Mouse (Mus musculus): ENCODE measurements at regions not wholly inside any gene's neighbourhood (a gene's known extent, or its start where the extent isn't known, plus 50 kb on each side); places are given as distances from the start of the nearest gene placed in this dataset.

- TF ChIP-seq CTCF (IDR thresholded peaks at IDR 0.05; ENCODE audit: low read depth): no peak
- H3K27ac ChIP-seq (ENCODE audit: low read depth): no peak overlapping the region
- 86% methylated on average over 4 of the region's 4 CpGs for WGBS
- H3K4me2 ChIP-seq: no peak overlapping the region
- H3K4me1 ChIP-seq (ENCODE audit: insufficient read depth): no peaks in the 10 kb centered on the region
- H3K9me3 ChIP-seq (ENCODE audit: low read depth, low read length): no peaks in the 10 kb centered on the region
- H3K27me3 ChIP-seq (ENCODE audit: insufficient read depth, low read length): no peaks in the 10 kb centered on the region
- no peak for DNase-seq
- H3K4me3 ChIP-seq (ENCODE audit: low read depth, low read length): no peak overlapping the region
- no peaks in the 10 kb centered on the region for H3K36me3 ChIP-seq (ENCODE audit: insufficient read depth)
- ATAC-seq (ENCODE audit: insufficient read depth): no peak
- no peak overlapping the region for H3K9ac ChIP-seq
These were observed 519.1 kb upstream of the A1bg start for GRCm38 (mm10) chr15:61441734-61442398.

GRCm38 (mm10) chr15:61441012-61441411 lies 518.2 kb upstream of the A1bg start:
- no peaks in the 10 kb centered on the region for H3K36me3 ChIP-seq (ENCODE audit: insufficient read depth)
- no peak for TF ChIP-seq CTCF (IDR thresholded peaks at IDR 0.05; ENCODE audit: low read depth)
- no peaks in the 10 kb centered on the region for H3K4me1 ChIP-seq (ENCODE audit: insufficient read depth)
- H3K4me2 ChIP-seq: no peak overlapping the region
- H3K27ac ChIP-seq (ENCODE audit: low read depth): no peak overlapping the region
- 90% methylated on average over 2 of the region's 2 CpGs for WGBS
- no peak overlapping the region for H3K9ac ChIP-seq
- H3K9me3 ChIP-seq (ENCODE audit: low read depth, low read length): no peaks in the 10 kb centered on the region
- no peak for ATAC-seq (ENCODE audit: insufficient read depth)
- no peak for DNase-seq
- no peak overlapping the region for H3K4me3 ChIP-seq (ENCODE audit: low read depth, low read length)
- no peaks in the 10 kb centered on the region for H3K27me3 ChIP-seq (ENCODE audit: insufficient read depth, low read length)

GRCm38 (mm10) chr15:61440284-61440683 lies 517.5 kb upstream of the A1bg start:
- no peak for DNase-seq
- Histone ChIP-seq H3K4me1 (ENCODE audit: insufficient read depth) (no peaks in the 10 kb centered on the region), H3K9me3 (ENCODE audit: low read depth, low read length) (no peaks in the 10 kb centered on the region), H3K36me3 (ENCODE audit: insufficient read depth) (no peaks in the 10 kb centered on the region), H3K4me2 (no peak overlapping the region), H3K27ac (ENCODE audit: low read depth) (no peak overlapping the region), H3K4me3 (ENCODE audit: low read depth, low read length) (no peak overlapping the region), H3K9ac (no peak overlapping the region), H3K27me3 (ENCODE audit: insufficient read depth, low read length) (no peaks in the 10 kb centered on the region)
- no peak for ATAC-seq (ENCODE audit: insufficient read depth)
- no peak for TF ChIP-seq CTCF (IDR thresholded peaks at IDR 0.05; ENCODE audit: low read depth)
- WGBS: 70% methylated on average over 2 of the region's 2 CpGs

- DNase-seq: peak; percentile 29
- Histone ChIP-seq H3K27ac (ENCODE audit: low read depth) (no peak overlapping the region), H3K9ac (no peak overlapping the region), H3K4me2 (no peak overlapping the region), H3K36me3 (ENCODE audit: insufficient read depth) (no peaks in the 10 kb centered on the region), H3K4me1 (ENCODE audit: insufficient read depth) (no peaks in the 10 kb centered on the region), H3K4me3 (ENCODE audit: low read depth, low read length) (no peak overlapping the region), H3K27me3 (ENCODE audit: insufficient read depth, low read length) (no peaks in the 10 kb centered on the region), H3K9me3 (ENCODE audit: low read depth, low read length) (no peaks in the 10 kb centered on the region)
- peak; percentile 41; the same call in 1 of the 2 replicates for ATAC-seq (ENCODE audit: insufficient read depth)
- 54% methylated on average over 2 of the region's 2 CpGs for WGBS
- TF ChIP-seq CTCF (IDR thresholded peaks at IDR 0.05; ENCODE audit: low read depth): peak; percentile 53
These were observed 516.9 kb upstream of the A1bg start for GRCm38 (mm10) chr15:61439623-61440170.

- Histone ChIP-seq H3K4me3 (ENCODE audit: low read depth, low read length) (no peak overlapping the region), H3K4me2 (no peak overlapping the region), H3K9me3 (ENCODE audit: low read depth, low read length) (no peaks in the 10 kb centered on the region), H3K27me3 (ENCODE audit: insufficient read depth, low read length) (no peaks in the 10 kb centered on the region), H3K36me3 (ENCODE audit: insufficient read depth) (no peaks in the 10 kb centered on the region), H3K9ac (no peak overlapping the region), H3K27ac (ENCODE audit: low read depth) (no peak overlapping the region), H3K4me1 (ENCODE audit: insufficient read depth) (no peaks in the 10 kb centered on the region)
- DNase-seq: no peak
- no peak for ATAC-seq (ENCODE audit: insufficient read depth)
- WGBS: 60% methylated on average over 2 of the region's 2 CpGs
- TF ChIP-seq CTCF (IDR thresholded peaks at IDR 0.05; ENCODE audit: low read depth): no peak
These were observed 506.1 kb upstream of the A1bg start for GRCm38 (mm10) chr15:61428818-61429415.

GRCm38 (mm10) chr15:61422989-61423388 lies 500.2 kb upstream of the A1bg start:
- Histone ChIP-seq H3K4me2 (no peak overlapping the region), H3K9me3 (ENCODE audit: low read depth, low read length) (no peaks in the 10 kb centered on the region), H3K4me3 (ENCODE audit: low read depth, low read length) (no peak overlapping the region), H3K27me3 (ENCODE audit: insufficient read depth, low read length) (no peaks in the 10 kb centered on the region), H3K4me1 (ENCODE audit: insufficient read depth) (no peaks in the 10 kb centered on the region), H3K27ac (ENCODE audit: low read depth) (no peak overlapping the region), H3K36me3 (ENCODE audit: insufficient read depth) (no peaks in the 10 kb centered on the region), H3K9ac (no peak overlapping the region)
- WGBS: 33% methylated on average over 5 of the region's 5 CpGs
- ATAC-seq (ENCODE audit: insufficient read depth) (no peak), DNase-seq (peak; percentile 60)
- no peak for TF ChIP-seq CTCF (IDR thresholded peaks at IDR 0.05; ENCODE audit: low read depth)

GRCm38 (mm10) chr15:61417506-61417905 lies 494.7 kb upstream of the A1bg start:
- no peak overlapping the region for H3K4me3 ChIP-seq (ENCODE audit: low read depth, low read length)
- H3K27ac ChIP-seq (ENCODE audit: low read depth): no peak overlapping the region
- WGBS: 88% methylated on average over 2 of the region's 2 CpGs
- TF ChIP-seq CTCF (IDR thresholded peaks at IDR 0.05; ENCODE audit: low read depth): no peak
- DNase-seq: no peak
- no peak overlapping the region for H3K4me2 ChIP-seq
- no peaks in the 10 kb centered on the region for H3K27me3 ChIP-seq (ENCODE audit: insufficient read depth, low read length)
- no peak for ATAC-seq (ENCODE audit: insufficient read depth)
- no peak overlapping the region for H3K9ac ChIP-seq
- no peaks in the 10 kb centered on the region for H3K36me3 ChIP-seq (ENCODE audit: insufficient read depth)
- no peaks in the 10 kb centered on the region for H3K9me3 ChIP-seq (ENCODE audit: low read depth, low read length)
- no peaks in the 10 kb centered on the region for H3K4me1 ChIP-seq (ENCODE audit: insufficient read depth)

All from lung, embryonic 14.5 days (tissue).